In the genomic region with DNA sequence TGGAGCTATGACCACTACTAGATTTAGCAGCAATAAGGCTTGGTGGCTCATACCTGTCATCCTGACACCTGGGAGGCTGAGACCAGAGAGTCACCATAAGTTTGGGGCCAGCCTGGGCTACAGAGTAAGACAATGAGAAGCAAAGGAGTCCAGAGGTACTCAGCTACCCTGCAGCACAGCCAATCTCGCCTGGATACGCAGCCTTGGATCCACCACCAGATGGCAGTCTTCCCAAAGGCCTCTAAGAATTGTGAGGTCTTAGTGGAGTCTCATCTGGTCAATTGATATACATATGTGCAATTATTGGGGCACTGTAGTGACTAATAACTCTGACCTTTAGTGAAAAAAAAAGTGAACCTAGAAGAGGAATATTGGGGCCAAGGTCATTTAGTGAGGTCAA, we compare ENCODE assay signal across 8 mouse cellular contexts. TPM values are rescaled to one million over a fixed set of nuclear protein-coding genes. Genes with fewer than 3 reads are reported as not detected.
A peak's percentile ranks its signal among the peaks of the same experiment; 100 is the strongest.
DNase-seq lines count a peak whose midpoint lies in the region; ATAC-seq and TF ChIP-seq lines count a peak whose summit lies in the region.

No protein-coding gene starts in this region.

- intact Hi-C loops in left cerebral cortex, postnatal 4 days (cut with DNase I), result loop anchor here (10.0 kb wide), 1 partner anchor 65 kb away; no protein-coding TSS in a partner anchor

- peak; percentile 32 for DNase-seq in right cerebral cortex, adult 18-20 months
- DNase-seq in right cerebral cortex, postnatal 36 days (ENCODE audit: low spot score in 2 of 2), result no peak
- DNase-seq in hindbrain, embryonic 11.5 days (ENCODE audit: low spot score), result peak; percentile 82
- DNase-seq in left cerebral cortex, postnatal 4 days, result peak; percentile 70
- DNase-seq in midbrain, postnatal 0 days (ENCODE audit: low spot score), result peak; percentile 85
- peak; percentile 53 for DNase-seq in thymus, postnatal 25 days

- 0 out of 2 replicates have a peak, but pooled peaks have one; percentile 30 for ATAC-seq in embryonic facial prominence, embryonic 15.5 days (ENCODE audit: insufficient number of reproducible peaks, low FRiP score, low TSS enrichment, low read depth)
- ATAC-seq in hindbrain, embryonic 11.5 days (ENCODE audit: low FRiP score), result peak; percentile 60; the same call in 1 of the 2 replicates
- peak; percentile 56; the same call in 1 of the 2 replicates for ATAC-seq in midbrain, postnatal 0 days (ENCODE audit: low FRiP score)

- no peak for TF ChIP-seq POLR2A in bone marrow macrophage, adult 2 months (IDR thresholded peaks at IDR 0.05; ENCODE audit: borderline replicate concordance, low read depth, low read length)

- no peak overlapping the region for H3K9ac ChIP-seq in embryonic facial prominence, embryonic 15.5 days
- H3K9ac ChIP-seq in hindbrain, embryonic 11.5 days (ENCODE audit: low read depth, low read length), result no peak overlapping the region
- H3K9ac ChIP-seq in midbrain, postnatal 0 days (replicated peaks; ENCODE audit: low read length, poor library complexity, severe bottlenecking), result no peak overlapping the region

- H3K27me3 ChIP-seq in embryonic facial prominence, embryonic 15.5 days, result no peaks in the 10 kb centered on the region
- no peaks in the 10 kb centered on the region for H3K27me3 ChIP-seq in hindbrain, embryonic 11.5 days (ENCODE audit: control insufficient read depth, insufficient read depth, low read length)
- no peaks in the 10 kb centered on the region for H3K27me3 ChIP-seq in midbrain, postnatal 0 days (ENCODE audit: insufficient read depth, low read length)

- no peak overlapping the region for H3K4me3 ChIP-seq in bone marrow macrophage, adult 2 months (ENCODE audit: insufficient read depth, low read length)
- no peak overlapping the region for H3K4me3 ChIP-seq in embryonic facial prominence, embryonic 15.5 days (replicated peaks)
- no peak overlapping the region for H3K4me3 ChIP-seq in hindbrain, embryonic 11.5 days (ENCODE audit: low read depth, low read length)
- H3K4me3 ChIP-seq in midbrain, postnatal 0 days (ENCODE audit: low read depth, low read length), result no peak overlapping the region

- H3K9me3 ChIP-seq in embryonic facial prominence, embryonic 15.5 days (replicated peaks), result no peaks in the 10 kb centered on the region
- H3K9me3 ChIP-seq in hindbrain, embryonic 11.5 days (ENCODE audit: control insufficient read depth, low read length), result no peaks in the 10 kb centered on the region
- no peaks in the 10 kb centered on the region for H3K9me3 ChIP-seq in midbrain, postnatal 0 days (ENCODE audit: low read length)

- H3K4me2 ChIP-seq in embryonic facial prominence, embryonic 15.5 days (replicated peaks), result no peak overlapping the region
- H3K4me2 ChIP-seq in hindbrain, embryonic 11.5 days (replicated peaks; ENCODE audit: low read depth, low read length), result no peak overlapping the region
- H3K4me2 ChIP-seq in midbrain, postnatal 0 days (ENCODE audit: low read depth, low read length, poor library complexity, severe bottlenecking), result no peak overlapping the region

- H3K36me3 ChIP-seq in embryonic facial prominence, embryonic 15.5 days, result peaks cover 24% of the 10 kb centered on the region; the same call in 1 of the 2 replicates
- no peaks in the 10 kb centered on the region for H3K36me3 ChIP-seq in hindbrain, embryonic 11.5 days (ENCODE audit: control insufficient read depth, insufficient read depth, low read length)
- H3K36me3 ChIP-seq in midbrain, postnatal 0 days (ENCODE audit: insufficient read depth, low read length), result no peaks in the 10 kb centered on the region

- 20% methylated on average over 2 of the region's 2 CpGs for WGBS in embryonic facial prominence, embryonic 15.5 days
- WGBS in hindbrain, embryonic 11.5 days, result 22% methylated on average over 2 of the region's 2 CpGs
- WGBS in midbrain, postnatal 0 days, result 12% methylated on average over 2 of the region's 2 CpGs

- TF ChIP-seq CTCF in bone marrow macrophage, adult 2 months (IDR thresholded peaks at IDR 0.05; ENCODE audit: low read depth, low read length), result peak; percentile 66
- peak; percentile 91 for TF ChIP-seq CTCF in midbrain, postnatal 0 days (IDR thresholded peaks at IDR 0.05)

- H3K27ac ChIP-seq in bone marrow macrophage, adult 2 months (ENCODE audit: insufficient read depth, low read depth, low read length), result no peak overlapping the region
- peak overlapping the region; percentile 66; the same call in 1 of the 2 replicates for H3K27ac ChIP-seq in embryonic facial prominence, embryonic 15.5 days (replicated peaks)
- H3K27ac ChIP-seq in hindbrain, embryonic 11.5 days (ENCODE audit: low read depth, low read length), result no peak overlapping the region
- H3K27ac ChIP-seq in midbrain, postnatal 0 days (ENCODE audit: low read depth, low read length), result peak overlapping the region; percentile 32; the same call in 1 of the 2 replicates

- H3K4me1 ChIP-seq in bone marrow macrophage, adult 2 months (ENCODE audit: control insufficient read depth, insufficient read depth, low read length), result no peaks in the 10 kb centered on the region
- H3K4me1 ChIP-seq in embryonic facial prominence, embryonic 15.5 days, result peaks cover 11% of the 10 kb centered on the region
- H3K4me1 ChIP-seq in hindbrain, embryonic 11.5 days (replicated peaks; ENCODE audit: control insufficient read depth, insufficient read depth, low read length), result no peaks in the 10 kb centered on the region
- H3K4me1 ChIP-seq in midbrain, postnatal 0 days (ENCODE audit: insufficient read depth, low read length), result no peaks in the 10 kb centered on the region; the same call in 1 of the 2 replicates

RNA-seq across cellular contexts. Expression of a gene that starts 58.9 kb away (rescaled TPM):
- polyA plus RNA-seq in bone marrow macrophage, adult 2 months (2012; ENCODE audit: insufficient read depth, insufficient read length, missing spikeins), result 12.2 and 12.5 TPM in 2 replicates
- 2.0 and 2.1 TPM in 2 replicates for polyA plus RNA-seq in embryonic facial prominence, embryonic 15.5 days (2015; fragmentation: Nextera tagmentation; extraction: Ambion mirVana)
- polyA plus RNA-seq in hindbrain, embryonic 11.5 days (2014; fragmentation: Nextera tagmentation; extraction: Ambion mirVana), result 0.83 and 1.3 TPM in 2 replicates
- under 1 TPM; 0.34 to 0.36 TPM for total RNA-seq in left cerebral cortex, postnatal 4 days (2021)
- total RNA-seq in midbrain, postnatal 0 days (2014; rRNA removed), result 0.28 and 0.60 TPM in 2 replicates
- 0.58 and 0.72 TPM in 2 replicates for polyA plus RNA-seq in midbrain, postnatal 0 days (2015; fragmentation: Nextera tagmentation; extraction: Ambion mirVana)

Comparison
In these comparisons a context has a peak if more than half of its experiments do, and no peak if none do; other contexts are left out.
1. DNase-seq: peak in right cerebral cortex, adult 18-20 months (single experiment), hindbrain, embryonic 11.5 days (single experiment), left cerebral cortex, postnatal 4 days (single experiment), midbrain, postnatal 0 days (single experiment) and thymus, postnatal 25 days (single experiment); none in right cerebral cortex, postnatal 36 days (0 of 2).
2. H3K27ac ChIP-seq: peak in embryonic facial prominence, embryonic 15.5 days (single experiment) and midbrain, postnatal 0 days (single experiment); none in bone marrow macrophage, adult 2 months (single experiment) and hindbrain, embryonic 11.5 days (single experiment).
3. Peak in every context shown above with its lines, with median percentiles within 50 percentile points of each other: ATAC-seq.